Mouse (Mus musculus) retina, postnatal 7 days (tissue): ENCODE measurements at regions not wholly inside any gene's neighbourhood (a gene's known extent, or its start where the extent isn't known, plus 50 kb on each side); places are given as distances from the start of the nearest gene placed in this dataset.

Source experiments
- DNase-seq: peaks from one replicate; pipeline ENCODE4 v3.0.0-alpha.2; 2012; ENCODE audit warnings: low read depth, low spot score

DNA sequence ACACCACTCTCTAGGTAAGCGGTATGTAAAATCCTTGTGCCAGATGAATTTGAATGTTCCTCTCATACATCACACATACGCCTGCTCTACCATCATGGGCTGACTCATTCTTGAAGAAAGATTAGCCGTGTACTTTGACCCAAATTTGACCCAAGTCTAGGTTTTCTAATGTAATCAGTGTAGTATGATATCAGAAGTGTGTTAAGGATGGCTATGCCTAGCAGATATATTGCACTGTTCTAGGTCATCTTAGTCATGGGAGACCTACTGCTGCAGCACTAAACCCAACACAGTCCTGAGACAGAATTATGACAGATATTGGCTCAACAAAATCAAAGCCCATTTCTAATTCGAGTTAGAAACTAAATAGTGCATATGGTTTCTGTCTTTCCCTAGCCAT is 255.1 kb downstream of the Fam49a start:
- DNase-seq = no peak

DNA sequence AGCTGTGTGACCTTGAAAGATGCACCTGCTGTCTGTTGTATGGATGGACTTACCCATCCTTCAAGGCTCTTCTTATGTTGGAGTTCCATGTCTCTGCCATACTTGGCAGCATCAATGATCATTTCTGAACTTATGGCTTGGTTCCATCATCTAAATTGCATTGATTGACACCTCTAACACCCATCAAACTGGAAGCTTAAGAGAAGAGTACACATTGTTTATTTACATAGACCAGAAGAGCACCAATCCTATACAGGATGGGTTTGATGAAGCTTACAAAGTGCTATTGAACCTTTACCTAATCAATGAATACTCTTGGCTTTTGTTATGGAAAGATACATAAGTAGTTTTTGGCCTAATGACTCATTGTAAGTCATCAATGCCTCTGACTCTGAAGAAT is 248.8 kb downstream of the Fam49a start:
- DNase-seq = no peak

DNA sequence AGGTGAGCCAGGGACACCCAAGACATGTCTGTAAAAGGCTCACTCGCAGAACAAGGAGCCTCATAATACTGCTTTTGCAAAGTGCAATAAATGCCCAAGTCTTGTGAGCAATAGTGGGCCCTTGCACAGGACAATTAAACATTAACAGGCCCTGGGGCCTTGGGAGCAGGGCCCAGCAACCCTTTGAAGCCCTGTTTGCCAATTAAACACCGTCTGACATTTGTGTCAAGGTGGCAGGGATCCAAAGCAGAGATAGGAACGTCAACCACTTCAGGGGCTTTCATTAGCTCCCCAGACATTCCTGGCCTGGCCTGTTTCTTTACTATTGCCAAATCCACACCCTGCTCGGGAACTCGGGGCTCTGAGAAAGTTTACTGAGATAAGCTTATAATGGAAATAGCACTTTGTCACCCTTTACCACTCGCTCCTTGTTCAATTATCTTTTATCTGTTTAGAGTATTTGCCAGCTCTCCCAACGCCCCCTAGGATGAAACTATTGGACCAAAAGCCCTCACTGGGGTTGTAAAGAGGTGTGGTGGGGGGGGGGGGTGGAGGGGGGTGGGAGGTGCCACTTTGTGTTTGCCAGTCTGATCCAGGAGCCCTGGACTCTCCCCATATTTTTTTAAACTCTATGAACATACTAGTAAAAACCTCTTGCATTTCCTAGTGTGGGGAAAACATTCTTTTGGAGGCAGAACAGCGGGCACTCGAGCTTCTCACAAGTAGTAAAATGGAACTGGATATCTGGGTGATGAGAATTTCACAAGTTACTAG is 247.4 kb downstream of the Fam49a start:
- no peak for DNase-seq

DNA sequence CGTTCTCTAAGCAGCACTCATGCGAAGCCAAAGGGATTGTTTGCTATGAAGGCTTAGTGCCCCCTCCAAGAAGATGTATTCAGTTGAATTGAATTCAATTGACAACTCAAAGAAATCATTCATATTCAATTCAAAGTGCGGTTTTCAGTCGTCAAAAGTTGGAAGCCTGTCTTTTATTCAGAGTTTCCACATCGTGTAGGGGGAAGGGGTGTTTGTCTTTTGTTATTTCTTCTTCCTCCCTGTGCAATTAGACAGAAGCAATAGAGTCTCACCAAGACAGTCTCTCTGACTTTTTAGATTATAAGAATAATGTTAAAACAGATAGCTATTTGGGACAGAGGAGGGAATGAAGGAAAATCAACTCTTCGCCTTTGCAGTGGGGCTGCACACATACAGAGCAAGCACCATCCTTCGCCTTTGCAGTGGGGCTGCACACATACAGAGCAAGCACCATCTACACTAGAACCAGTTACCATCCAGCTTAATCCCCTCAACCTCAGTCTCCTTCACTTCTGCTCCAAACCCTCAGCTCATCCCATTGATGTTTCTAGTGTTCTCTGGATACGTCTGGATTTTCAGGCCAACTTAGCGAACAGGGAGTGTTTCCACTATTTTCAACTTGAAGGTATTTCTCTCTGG is 246.7 kb downstream of the Fam49a start:
- DNase-seq = no peak

DNA sequence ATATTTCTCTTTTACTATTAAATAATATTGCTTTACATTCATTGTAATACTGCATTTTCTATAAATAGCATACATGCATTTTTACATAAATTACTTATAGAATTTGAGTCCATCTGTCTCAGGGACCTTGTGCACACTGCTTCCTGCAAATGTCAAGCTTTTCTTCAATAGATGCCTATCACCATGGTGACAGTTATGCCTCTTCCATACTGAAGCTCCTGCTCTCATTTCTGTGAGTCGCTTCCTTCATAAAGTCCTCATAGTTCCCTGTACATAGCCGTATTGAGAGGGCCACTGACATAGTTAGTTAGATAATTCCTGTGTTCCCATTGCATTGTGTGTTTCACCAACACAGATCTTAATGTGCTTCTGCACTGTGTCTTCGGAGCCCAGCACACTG is 244.7 kb downstream of the Fam49a start:
- DNase-seq = no peak

DNA sequence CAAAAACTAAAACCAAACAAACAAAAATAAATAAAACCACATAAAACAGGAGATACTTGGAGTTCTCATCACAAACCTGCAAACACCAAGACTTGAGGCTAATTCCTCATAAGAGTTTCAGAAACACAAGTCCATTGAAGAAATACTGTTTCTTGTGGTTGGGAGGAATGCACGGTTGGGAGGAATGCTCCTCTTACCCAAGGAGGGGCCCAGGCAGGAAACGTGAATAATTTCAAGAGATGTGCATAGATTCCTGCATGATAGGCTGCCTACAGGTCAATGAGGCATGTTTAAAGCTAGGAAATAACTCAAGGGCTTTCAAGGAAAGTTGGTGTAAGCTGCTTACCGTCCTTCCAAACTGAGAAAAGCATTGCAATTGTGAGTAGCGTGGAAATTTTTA is 243.7 kb downstream of the Fam49a start:
- DNase-seq = no peak

DNA sequence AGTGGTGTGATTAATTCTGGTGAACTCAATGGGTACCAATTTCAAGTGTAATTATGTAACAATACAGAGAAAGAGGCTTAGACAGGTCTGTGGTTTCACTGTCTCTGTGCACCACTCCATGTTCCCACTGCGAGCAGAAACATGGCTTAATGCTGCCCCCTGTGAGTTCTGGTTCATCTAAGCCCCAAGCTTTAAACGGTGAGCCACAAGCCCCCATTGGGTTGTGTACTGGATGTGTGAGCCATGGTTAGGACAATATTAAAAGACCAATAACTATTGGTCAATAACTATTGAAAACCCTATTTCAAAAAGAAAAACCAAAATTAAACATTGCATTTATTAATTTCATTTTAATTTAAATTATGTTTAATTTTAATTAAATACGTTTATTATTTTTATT is 238.0 kb downstream of the Fam49a start:
- no peak for DNase-seq

DNA sequence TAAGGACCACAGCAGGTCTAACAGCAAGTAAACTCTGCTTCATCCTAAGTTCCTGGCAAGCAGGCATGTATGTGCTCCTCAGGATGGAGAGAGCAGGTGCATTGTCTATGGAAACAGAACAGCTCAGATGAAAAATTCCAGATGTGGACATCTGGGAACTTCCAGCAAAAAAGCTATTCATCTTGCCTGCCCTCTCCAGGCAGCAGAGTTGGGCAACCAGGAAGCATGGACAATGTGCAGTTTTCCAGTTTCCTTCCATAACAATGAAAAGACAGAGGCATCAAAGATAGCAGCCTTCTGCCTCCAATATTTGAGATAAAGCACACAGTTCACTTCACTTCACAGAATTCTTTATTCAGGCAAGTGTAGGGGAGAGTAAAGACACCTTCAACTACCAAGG is 236.7 kb downstream of the Fam49a start:
- DNase-seq = no peak

DNA sequence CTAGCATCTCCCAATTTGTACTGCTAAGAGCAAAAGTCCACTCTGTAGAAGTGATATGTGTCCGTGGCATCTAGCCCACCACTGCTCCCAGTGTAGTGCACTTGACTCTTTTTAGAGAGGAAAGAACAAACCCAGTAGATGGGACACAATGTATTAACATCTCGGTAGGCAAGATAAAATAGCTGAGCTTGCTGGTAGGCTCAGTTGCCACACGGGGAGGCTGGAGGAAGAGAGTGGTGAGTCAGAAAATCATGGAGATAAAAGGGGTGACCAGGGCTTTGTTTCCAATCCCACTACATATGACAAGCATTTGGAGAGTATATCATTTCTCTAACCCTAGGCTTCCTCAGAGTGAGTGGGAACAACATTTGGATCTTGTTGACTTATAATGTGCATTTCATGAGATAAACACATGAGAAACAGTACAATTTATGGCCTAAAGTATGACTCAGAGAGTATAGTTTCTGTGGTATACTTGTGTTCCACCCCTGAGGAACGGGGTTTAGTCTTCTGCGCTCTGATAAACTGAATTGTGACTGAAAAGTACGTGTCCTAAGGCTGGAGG is 235.4 kb downstream of the Fam49a start:
- DNase-seq = no peak

DNA sequence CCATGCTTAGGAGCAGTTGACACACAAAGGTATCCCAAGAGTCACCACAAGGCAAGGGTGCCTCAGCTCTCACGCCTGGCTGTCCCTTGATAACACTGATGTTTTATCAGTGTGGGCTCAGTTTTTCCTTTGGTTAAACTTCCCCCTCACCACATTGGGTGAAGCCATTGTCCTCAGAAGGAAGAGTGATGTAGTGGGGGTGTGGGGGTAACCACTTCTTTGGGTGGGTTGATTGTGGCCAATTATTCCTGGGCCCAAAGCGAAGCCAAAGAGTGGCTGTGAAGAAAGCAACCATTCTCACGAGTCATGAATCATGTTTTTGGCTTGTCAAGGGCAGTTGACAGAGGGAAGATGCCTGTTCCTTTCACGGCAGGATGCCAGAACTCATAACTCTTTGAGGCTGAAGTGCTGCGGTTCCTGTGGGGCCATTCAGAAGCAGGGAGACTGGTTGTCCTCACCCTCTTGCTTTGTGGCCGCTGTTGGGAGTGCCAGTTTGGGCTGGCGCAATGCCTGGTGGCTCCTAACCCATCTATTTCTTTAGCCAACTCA is 234.7 kb downstream of the Fam49a start:
- DNase-seq = no peak

DNA sequence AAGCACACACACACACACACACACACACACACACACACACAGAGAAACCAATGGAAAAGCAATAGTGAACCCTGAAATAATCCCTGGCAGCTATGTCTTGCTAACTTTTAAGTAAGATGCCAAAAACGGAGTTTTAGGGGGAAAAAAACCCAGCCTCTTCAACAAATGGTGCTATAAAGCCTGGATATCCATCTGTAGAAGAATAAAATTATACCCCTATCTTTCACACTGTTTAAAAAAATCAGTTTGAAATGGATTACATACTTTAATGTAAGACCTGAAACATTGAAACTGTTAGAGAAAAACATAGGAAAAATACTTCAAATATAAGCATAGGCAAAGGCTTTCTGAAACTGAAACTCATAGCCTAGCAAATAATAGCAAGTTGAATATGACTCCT is 228.2 kb downstream of the Fam49a start:
- DNase-seq = no peak

DNA sequence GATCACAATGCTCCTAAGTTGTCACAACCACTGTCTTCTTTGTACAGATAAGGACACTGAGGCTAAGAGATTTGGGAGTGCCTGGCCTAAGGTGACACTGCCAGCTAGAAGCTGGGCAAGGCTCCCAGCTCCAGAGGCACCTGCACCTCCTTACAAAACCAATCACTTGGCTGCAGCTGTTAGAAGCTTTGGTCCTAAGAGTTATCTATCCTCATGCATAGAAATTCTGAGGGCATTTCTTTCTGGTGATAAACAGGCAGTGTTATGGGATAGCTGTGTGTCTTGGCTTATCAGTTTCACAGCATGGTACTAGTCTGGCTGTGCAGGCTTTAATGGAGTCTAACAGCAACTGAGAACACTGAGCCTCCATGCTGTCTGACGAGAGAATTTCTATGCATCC is 226.2 kb downstream of the Fam49a start:
- no peak for DNase-seq

DNA sequence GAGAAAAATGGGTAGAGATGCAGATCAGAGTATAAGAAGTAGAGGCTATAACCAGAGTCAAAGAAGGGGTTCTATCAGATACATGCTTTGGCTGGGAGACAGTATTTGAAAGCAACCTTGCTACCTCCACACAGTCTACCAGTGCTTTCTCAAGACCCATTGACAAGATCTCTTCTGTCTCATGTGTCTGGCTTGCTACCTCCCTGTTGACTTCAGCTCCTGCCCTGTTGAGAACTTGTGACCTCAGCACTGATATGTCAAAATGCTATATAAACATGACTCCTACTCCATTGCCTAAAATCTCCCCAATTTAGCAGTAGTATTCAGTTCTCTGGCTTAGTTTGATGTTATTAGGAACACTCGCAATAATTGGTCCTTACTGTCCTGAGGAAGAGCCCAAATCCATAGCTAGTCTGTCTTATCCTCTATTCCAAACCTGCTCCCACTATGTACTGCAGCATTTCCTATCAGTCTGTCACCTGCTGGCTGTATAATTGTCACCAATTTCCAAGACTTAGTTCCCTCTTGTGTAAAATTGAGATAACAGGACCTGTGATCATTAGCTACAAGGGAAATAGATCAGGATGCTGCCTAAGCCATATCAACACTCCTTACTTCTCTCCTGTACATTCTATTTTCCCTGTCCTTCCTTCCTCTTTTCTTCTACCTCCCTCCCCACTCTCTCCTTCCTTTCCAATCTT is 224.9 kb downstream of the Fam49a start:
- DNase-seq = no peak

DNA sequence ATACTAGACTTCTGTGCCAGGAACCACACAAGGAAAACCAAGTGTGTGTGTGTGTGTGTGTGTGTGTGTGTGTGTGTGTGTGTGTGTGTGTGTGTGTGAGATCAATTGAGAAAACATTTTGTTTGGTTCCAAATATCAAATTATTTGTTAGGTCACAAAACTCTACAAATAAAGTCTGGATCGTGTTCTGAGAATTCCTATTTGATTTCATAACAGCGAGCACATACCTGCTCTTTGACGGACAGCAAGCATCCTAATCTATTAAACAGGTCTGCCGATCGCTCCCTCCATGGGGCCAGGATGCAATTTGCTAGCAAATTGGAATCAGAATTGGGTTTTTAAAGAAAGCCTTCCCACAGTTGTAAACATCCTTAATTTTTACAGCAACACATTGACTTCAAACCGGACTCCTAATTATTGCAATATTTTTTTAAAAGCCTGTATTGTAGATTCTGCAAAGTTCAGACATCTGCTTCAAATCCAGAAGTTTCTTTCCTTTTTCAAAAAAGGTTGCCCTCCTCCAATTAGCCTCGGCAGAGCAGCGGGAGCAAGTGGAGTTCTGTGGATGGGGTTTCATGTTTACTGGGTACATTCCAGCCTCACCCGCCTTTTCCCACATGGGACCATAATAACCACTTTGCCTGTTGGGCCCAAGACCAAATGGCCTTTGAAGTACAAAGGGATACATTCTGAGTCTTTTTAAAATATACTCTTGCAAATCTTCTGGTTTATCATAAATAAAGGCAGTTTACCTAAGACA is 223.2 kb downstream of the Fam49a start:
- DNase-seq = no peak

DNA sequence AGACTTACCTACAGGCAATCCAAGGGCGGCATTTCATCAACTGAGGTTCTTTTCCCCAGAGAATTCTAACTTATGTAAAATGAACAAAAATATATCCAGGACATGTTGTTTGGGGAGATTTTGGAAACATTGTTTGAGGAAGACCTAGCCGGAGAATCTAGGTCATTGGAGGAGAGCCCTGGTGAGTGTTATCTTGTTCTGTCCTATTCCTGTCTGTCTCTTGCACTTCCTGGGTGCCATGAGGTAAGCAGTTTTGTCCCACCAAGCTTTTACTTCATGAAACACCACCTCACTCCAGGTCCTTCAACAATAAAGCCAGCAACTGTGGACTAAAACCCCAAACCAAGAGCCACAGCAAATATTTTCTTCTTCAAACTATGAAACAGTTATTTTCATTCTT is 218.5 kb downstream of the Fam49a start:
- DNase-seq = no peak

DNA sequence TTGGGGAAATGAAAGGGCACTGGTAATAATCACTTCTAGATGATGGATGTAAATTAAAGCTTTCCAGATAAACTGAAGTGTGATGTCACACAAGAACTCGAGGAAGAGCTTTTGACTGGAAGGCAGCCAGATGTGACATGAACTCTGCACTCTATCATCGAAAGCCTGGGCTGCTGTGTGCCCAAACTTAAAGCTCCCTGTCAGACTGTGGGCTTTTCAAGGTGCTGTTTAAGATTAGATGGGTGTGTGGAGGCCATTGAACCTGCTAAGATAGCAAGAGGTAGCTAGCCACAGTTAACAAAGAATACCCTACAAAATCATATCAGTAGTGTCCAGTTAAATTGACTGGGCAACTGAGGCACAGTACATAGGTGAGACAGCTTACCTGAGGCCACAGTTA is 190.1 kb downstream of the Fam49a start:
- DNase-seq = no peak

DNA sequence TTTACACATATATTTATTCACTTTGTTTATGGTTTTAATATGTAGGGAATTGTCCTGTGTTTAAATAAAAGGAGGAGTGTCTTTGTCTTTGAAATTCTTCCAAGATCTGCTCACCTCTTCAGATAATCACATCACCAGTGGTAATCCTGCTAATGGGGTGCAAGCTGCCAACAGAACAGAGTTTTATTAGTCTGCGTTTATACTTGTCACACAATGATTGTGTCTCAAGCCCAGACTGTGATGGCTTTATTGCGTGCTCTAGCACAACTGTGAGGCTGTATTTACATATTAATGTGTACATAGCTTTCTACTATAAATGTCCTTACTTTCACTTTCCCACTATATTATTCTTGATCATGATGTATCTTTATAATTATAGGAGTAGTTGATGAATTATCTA is 184.8 kb downstream of the Fam49a start:
- no peak for DNase-seq

DNA sequence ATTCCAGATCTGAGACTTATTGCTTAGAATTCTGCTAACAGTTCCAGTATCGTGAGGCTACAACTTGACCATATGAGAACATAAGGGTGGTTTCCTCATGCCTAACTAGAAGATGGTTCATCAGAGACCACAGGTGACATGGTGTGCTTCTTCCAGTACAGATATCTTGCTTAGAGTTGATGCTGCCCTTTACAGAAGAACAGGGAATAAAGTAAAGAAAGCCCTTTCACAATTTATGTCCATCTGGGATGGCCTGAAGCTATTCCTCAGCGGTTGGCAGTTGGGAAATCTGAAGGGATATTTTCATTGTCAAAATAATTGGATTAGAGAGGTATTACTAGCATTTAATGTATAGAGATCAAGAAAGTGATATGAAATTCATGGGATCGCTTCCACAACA is 184.3 kb downstream of the Fam49a start:
- no peak for DNase-seq

DNA sequence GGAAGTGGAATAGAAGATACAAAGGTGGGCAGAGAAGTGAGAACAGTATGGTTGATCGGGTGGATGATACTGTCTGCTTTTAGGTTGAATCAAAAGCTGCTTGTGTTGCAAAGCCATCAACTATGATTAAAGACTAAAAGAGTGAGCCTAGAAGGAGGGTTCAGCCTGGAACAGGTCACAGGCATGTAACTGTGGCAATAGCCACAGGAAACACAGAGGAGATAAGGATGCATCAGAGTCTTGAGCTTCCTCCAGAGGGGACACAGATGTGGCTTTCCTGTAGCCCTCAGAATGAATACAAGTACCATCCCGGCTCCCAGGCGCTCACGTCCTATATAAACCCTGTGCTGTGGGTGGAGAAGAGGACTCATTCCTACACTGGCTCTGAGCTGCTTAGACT is 180.9 kb downstream of the Fam49a start:
- DNase-seq = no peak

DNA sequence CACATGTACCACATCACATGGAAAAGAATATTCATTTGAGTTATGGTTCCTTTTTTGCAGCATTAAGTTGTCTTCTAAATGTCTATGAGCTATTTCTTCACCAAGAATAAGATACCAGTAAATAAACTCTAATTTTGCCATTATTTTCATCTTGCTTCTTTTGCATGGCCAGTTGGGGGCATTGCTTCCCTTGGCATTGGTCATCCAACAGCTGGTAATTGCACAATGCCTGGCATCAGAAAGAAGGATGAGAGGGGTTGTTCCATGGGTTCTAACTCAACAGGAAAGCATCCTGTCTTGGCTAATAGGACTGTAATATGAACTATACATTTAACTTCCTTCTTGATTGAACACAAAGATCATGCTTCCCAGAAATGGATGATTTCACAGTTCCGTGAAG is 174.4 kb downstream of the Fam49a start:
- no peak for DNase-seq

DNA sequence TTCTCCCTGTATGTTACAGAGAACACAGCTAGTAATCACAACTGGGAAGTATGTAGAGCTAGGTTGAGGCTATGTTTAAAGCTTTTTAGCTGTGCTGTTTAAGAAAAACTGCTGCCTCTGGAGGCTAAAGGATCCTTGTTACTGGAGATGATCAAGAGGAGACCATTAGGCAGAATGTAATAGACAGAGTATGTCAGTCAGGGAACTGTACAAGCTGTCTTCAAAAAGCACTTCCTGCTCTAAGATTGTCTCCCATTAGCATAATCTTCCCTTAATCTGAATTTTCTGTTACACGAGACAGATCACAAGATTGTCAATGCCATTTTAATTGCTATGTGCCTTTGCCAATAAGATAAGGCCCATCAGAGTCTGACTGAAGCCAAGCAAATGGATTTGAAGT is 170.7 kb downstream of the Fam49a start:
- DNase-seq = no peak
